Mouse (Mus musculus) embryonic facial prominence, embryonic 11.5 days (tissue): ENCODE measurements around the gene Rarg. TPM values are rescaled to one million over a fixed set of nuclear protein-coding genes. Genes with fewer than 3 reads are reported as not detected.

ENCODE experiments used
- ATAC-seq: fragments of 200-750 bp; cut with Nextera tagmentation; replicated peaks from 2 replicates; pipeline ENCODE4 v1.8.0; 2017; ENCODE audit warnings: low read depth; ENCODE audit not compliant: insufficient number of reproducible peaks, low FRiP score, low TSS enrichment
- DNase-seq: peaks from one replicate; pipeline ENCODE4 v3.0.0-alpha.2; 2015; ENCODE audit warnings: low spot score
- H3K27ac ChIP-seq: fragments of 300-500 bp; sonication (generic); replicated peaks from 2 replicates; pipeline ENCODE4 v1.5.1; 2014; ENCODE audit warnings: mild to moderate bottlenecking, low read depth, low read length, control low read depth
- H3K27me3 ChIP-seq: fragments of 300-500 bp; sonication (generic); 2 replicates; pipeline ENCODE4 v1.6.1; 2014; ENCODE audit warnings: mild to moderate bottlenecking, low read length, moderate library complexity, mixed read lengths; ENCODE audit not compliant: control insufficient read depth, insufficient read depth
- H3K36me3 ChIP-seq: fragments of 300-500 bp; sonication (generic); replicated peaks from 2 replicates; pipeline ENCODE4 v1.6.1; 2014; ENCODE audit warnings: low read depth, mild to moderate bottlenecking, low read length, moderate library complexity, mixed read lengths; ENCODE audit not compliant: control insufficient read depth, insufficient read depth
- H3K4me1 ChIP-seq: fragments of 300-500 bp; sonication (generic); 2 replicates; pipeline ENCODE4 v1.6.1; 2014; ENCODE audit warnings: low read length, mixed read lengths; ENCODE audit not compliant: control insufficient read depth, insufficient read depth
- H3K4me2 ChIP-seq: fragments of 300-500 bp; sonication (generic); 2 replicates; pipeline ENCODE4 v1.6.1; 2014; ENCODE audit warnings: low read depth, mild to moderate bottlenecking, control low read depth, low read length, moderate library complexity
- H3K4me3 ChIP-seq: fragments of 300-500 bp; sonication (generic); 2 replicates; pipeline ENCODE4 v1.5.1; 2014; ENCODE audit warnings: low read depth, low read length, control low read depth
- H3K9ac ChIP-seq: fragments of 300-500 bp; sonication (generic); replicated peaks from 2 replicates; pipeline ENCODE4 v1.6.1; 2014; ENCODE audit warnings: mild to moderate bottlenecking, control low read depth, low read length
- H3K9me3 ChIP-seq: fragments of 300-500 bp; sonication (generic); replicated peaks from 2 replicates; pipeline ENCODE4 v1.6.1; 2016; ENCODE audit warnings: mild to moderate bottlenecking, low read length, inconsistent platforms, mixed read lengths; ENCODE audit not compliant: control insufficient read depth
- WGBS: fragments of 180-500 bp; shearing (Covaris S2); extraction: QIAGEN DNeasy Blood & Tissue Kit; methylation state at CpG from one replicate; pipeline ENCODE4 v1.1.7; 2014; 5-methylcytosine and 5-hydroxymethylcytosine counted together
- polyA plus RNA-seq: library from polyadenylated mRNA; unstranded; fragments of >200 nt; fragmentation: Nextera tagmentation; extraction: Ambion mirVana; gene quantifications from 2 replicates; pipeline ENCODE4 v1.2.1, GENCODE M21; 2014

Rarg gene
- polyA plus RNA-seq, 1 experiment from 2014 or later: 68.1 TPM

DNA sequence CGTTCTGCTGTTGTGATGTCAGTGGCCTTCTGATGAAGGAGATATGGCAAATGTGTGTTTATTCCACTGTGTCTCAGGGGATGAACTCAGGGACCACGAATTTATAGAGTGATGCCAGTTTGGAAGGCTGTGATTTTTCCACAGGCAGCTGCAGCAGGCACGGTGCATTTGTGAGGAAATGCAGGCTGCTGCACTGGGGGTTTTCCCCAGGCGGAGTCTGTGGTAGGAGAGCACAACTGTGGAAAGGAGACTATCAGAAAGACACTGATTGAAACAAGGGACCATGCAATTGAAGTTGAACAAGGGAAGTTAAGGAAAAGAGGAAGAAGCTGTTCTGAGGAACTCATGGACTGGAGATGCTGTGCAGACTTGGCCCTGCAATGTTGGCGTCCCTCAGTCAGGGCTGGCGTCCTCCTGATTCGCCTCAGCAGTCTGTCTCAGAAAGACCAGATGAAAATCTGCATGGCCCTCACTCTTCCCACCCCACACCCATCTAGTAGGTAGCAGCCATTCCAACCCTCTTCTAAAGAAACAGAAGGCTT lies 65.0 kb downstream of the Rarg start:
- H3K27me3 ChIP-seq: no peaks in the 10 kb centered on the region
- no peak overlapping the region for H3K9ac ChIP-seq
- H3K4me1 ChIP-seq: no peaks in the 10 kb centered on the region
- H3K4me3 ChIP-seq: no peak overlapping the region
- no peak for ATAC-seq
- no peaks in the 10 kb centered on the region for H3K36me3 ChIP-seq
- WGBS: 73% methylated on average over 7 of the region's 7 CpGs
- no peaks in the 10 kb centered on the region for H3K9me3 ChIP-seq
- DNase-seq: no peak
- H3K4me2 ChIP-seq: no peak overlapping the region
- H3K27ac ChIP-seq: no peak overlapping the region

DNA sequence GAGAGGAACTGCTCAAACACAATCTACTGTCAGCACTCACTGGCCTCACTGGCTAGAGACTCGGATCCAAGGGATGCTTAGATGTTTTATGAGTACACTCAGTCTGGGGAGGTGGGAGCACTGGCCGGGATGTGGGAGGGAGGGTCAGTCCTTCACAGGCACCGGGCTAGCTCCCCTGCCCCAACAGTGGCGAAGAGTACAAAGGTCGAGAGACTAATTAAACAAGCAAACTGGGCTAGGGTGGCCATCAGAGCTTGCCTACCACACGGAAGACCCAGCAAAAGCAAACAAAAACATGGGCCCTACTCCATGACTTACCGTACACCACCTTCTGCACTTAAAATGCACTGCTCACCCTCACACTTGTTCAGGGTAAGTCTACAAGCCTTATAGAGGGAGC lies 65.6 kb downstream of the Rarg start:
- no peak overlapping the region for H3K9ac ChIP-seq
- no peak for ATAC-seq
- WGBS: 60% methylated on average over 7 of the region's 7 CpGs

DNA sequence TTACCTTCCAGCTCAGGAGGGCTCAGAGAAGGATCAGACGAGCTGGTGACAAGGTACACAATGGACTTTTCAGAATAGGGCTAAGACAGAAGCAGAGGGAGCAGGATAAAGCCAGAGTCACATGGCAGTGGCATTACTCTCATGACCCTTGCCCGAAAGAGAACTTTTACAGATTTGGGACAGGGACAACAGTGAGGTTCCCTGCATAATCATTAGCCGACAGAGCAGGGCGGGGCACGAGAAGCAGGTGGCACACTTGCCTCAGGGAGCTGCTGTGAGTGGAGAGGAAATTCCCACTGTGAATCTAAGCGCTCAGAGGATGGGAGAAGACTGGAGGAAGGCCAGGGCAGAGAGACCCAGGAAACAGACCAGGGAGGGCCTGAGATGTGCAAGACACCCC lies 68.4 kb downstream of the Rarg start:
- Histone ChIP-seq H3K27me3 (no peaks in the 10 kb centered on the region), H3K9me3 (no peaks in the 10 kb centered on the region), H3K4me3 (no peak overlapping the region), H3K4me2 (no peak overlapping the region), H3K36me3 (no peaks in the 10 kb centered on the region), H3K27ac (no peak overlapping the region), H3K4me1 (no peaks in the 10 kb centered on the region), H3K9ac (no peak overlapping the region)
- ATAC-seq (no peak), DNase-seq (no peak)
- 62% methylated on average over 6 of the region's 6 CpGs for WGBS

More for the DNA sequence above, 65.6 kb downstream of the Rarg start:
- Histone ChIP-seq H3K4me2 (no peak overlapping the region), H3K36me3 (no peaks in the 10 kb centered on the region), H3K4me1 (no peaks in the 10 kb centered on the region), H3K4me3 (no peak overlapping the region), H3K27ac (no peak overlapping the region), H3K9me3 (no peaks in the 10 kb centered on the region), H3K27me3 (no peaks in the 10 kb centered on the region)
- DNase-seq: no peak

DNA sequence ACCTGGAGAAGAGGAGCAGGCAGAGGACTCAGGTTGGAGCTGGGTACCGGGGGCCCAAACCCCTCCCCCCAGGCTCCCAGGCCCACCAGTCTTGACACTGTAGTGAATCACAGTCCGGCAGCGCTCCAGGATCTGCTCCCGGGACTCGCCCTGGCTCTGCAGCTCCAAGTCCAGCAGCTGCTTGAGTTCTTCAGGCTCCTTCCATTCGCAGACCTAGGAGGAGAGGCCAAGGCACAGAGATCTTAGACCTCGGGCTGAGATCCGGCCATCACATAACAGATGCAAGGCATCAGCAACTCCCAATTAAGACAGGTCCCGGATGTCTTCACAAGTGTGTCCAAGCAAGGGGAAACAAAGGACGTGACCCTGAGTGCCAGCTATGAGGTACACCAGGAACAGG lies 69.2 kb downstream of the Rarg start:
- no peak overlapping the region for H3K4me2 ChIP-seq
- no peak overlapping the region for H3K27ac ChIP-seq
- no peaks in the 10 kb centered on the region for H3K27me3 ChIP-seq
- no peak for DNase-seq
- no peak overlapping the region for H3K9ac ChIP-seq
- no peaks in the 10 kb centered on the region for H3K4me1 ChIP-seq
- no peaks in the 10 kb centered on the region for H3K9me3 ChIP-seq
- H3K4me3 ChIP-seq: no peak overlapping the region
- 92% methylated on average over 10 of the region's 10 CpGs for WGBS
- no peaks in the 10 kb centered on the region for H3K36me3 ChIP-seq
- no peak for ATAC-seq

DNA sequence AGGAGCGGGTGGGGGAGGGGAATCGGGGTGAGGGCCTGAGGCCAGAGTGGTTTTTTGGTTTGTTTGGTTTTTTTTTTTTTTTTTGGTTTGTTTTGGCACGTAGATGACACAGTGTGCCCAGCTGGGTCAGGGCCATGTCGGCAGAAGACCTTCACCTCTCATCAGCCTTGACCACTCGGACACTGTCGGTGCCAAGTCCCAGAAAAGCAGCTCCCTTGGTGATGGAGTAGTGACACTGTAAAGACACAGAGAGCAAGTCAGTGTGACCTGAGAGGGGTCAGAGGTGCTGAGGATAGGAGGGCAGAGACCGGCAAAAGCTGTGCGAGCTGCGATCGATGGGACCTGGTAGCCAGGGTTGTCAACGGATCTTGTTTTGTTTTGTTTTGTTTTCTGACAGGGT lies 71.1 kb downstream of the Rarg start:
- Histone ChIP-seq H3K36me3 (no peaks in the 10 kb centered on the region), H3K4me1 (no peaks in the 10 kb centered on the region), H3K4me2 (no peak overlapping the region), H3K4me3 (no peak overlapping the region), H3K9me3 (no peaks in the 10 kb centered on the region), H3K27me3 (no peaks in the 10 kb centered on the region), H3K27ac (no peak overlapping the region), H3K9ac (no peak overlapping the region)
- DNase-seq (no peak), ATAC-seq (no peak)
- 71% methylated on average over 11 of the region's 11 CpGs for WGBS

Other genes starting within 250 kb of the Rarg start
- 57.9 and 75.1 TPM in 2 replicates for gene Krt18, start 229.3 kb downstream of the Rarg start, polyA plus RNA-seq
- gene Eif4b, start 183.7 kb downstream of the Rarg start, polyA plus RNA-seq: 121 and 130 TPM in 2 replicates
- 14.0 and 14.4 TPM in 2 replicates for gene Tns2, start 157.1 kb downstream of the Rarg start, polyA plus RNA-seq
- gene Spryd3, start 121.3 kb downstream of the Rarg start, polyA plus RNA-seq: 8.2 and 9.3 TPM in 2 replicates
- 0.70 TPM in 1 of 2 replicates, not detected in the other for gene Igfbp6, start 113.2 kb downstream of the Rarg start, polyA plus RNA-seq
- gene Soat2, start 107.0 kb downstream of the Rarg start, polyA plus RNA-seq: 0.10 TPM in 1 of 2 replicates, not detected in the other
- gene Zfp740, start 54.3 kb downstream of the Rarg start, polyA plus RNA-seq: 68.1 and 68.9 TPM in 2 replicates
- 31.9 and 34.6 TPM in 2 replicates for gene Csad, start 52.8 kb downstream of the Rarg start, polyA plus RNA-seq
- gene Itgb7, start 25.6 kb downstream of the Rarg start, polyA plus RNA-seq: 1.3 and 2.7 TPM in 2 replicates
- 0.58 and 1.2 TPM in 2 replicates for gene Gm9918, start 13.0 kb upstream of the Rarg start, polyA plus RNA-seq
- gene Mfsd5, start 21.9 kb upstream of the Rarg start, polyA plus RNA-seq: 51.6 and 57.2 TPM in 2 replicates
- 36.0 and 37.7 TPM in 2 replicates for gene Espl1, start 38.7 kb upstream of the Rarg start, polyA plus RNA-seq
- gene Pfdn5, start 68.6 kb upstream of the Rarg start, polyA plus RNA-seq: 453 and 469 TPM in 2 replicates
- gene Myg1, start 74.2 kb upstream of the Rarg start, polyA plus RNA-seq: 101 and 103 TPM in 2 replicates
- 98.3 and 102 TPM in 2 replicates for gene Aaas, start 93.3 kb upstream of the Rarg start, polyA plus RNA-seq
- gene Sp7, start 109.7 kb upstream of the Rarg start, polyA plus RNA-seq: 2.4 and 3.0 TPM in 2 replicates
- 12.8 and 13.9 TPM in 2 replicates for gene Sp1, start 148.6 kb upstream of the Rarg start, polyA plus RNA-seq
- 0.24 TPM in 1 of 2 replicates, not detected in the other for gene Amhr2, start 187.8 kb upstream of the Rarg start, polyA plus RNA-seq
- 75.0 and 76.5 TPM in 2 replicates for gene Prr13, start 201.5 kb upstream of the Rarg start, polyA plus RNA-seq
- gene Pcbp2, start 213.0 kb upstream of the Rarg start, polyA plus RNA-seq: 288 and 290 TPM in 2 replicates
- gene Gm10337, start 246.2 kb upstream of the Rarg start, polyA plus RNA-seq: 3.4 TPM in 1 of 2 replicates, not detected in the other